Mouse (Mus musculus) CH12.LX (cell line): ENCODE data around the gene Cmc2. TPM values are rescaled to one million over a fixed set of nuclear protein-coding genes. Genes with fewer than 3 reads are reported as not detected.

Source experiments
- DNase-seq: peaks from one replicate; pipeline ENCODE4 v3.0.0-alpha.2; 2013; ENCODE audit errors: extremely low read depth
- H3K27ac ChIP-seq: 2 replicates; pipeline ENCODE4 v1.5.1; 2012; ENCODE audit warnings: low read depth, mild to moderate bottlenecking, control low read depth, moderate library complexity; ENCODE audit not compliant: insufficient read depth
- H3K27me3 ChIP-seq: replicated peaks from 2 replicates; pipeline ENCODE3; 2012; ENCODE audit warnings: inconsistent platforms
- H3K36me3 ChIP-seq, 2 experiments: replicated peaks in 1 of 2; 2 replicates each; pipeline versions ENCODE3 to v1.6.1; 2012; ENCODE audit warnings: inconsistent platforms in 1 of 2, low read length in 1 of 2, mild to moderate bottlenecking in 1 of 2, mixed read lengths in 1 of 2, moderate library complexity in 1 of 2; ENCODE audit not compliant: control insufficient read depth in 1 of 2, insufficient read depth in 1 of 2
- H3K4me1 ChIP-seq, 2 experiments: 2 replicates each; pipeline ENCODE4 v1.6.1; 2012; ENCODE audit warnings: inconsistent platforms in 1 of 2, moderate library complexity in 1 of 2; ENCODE audit not compliant: insufficient read depth in 2 of 2, control insufficient read depth in 1 of 2
- H3K4me2 ChIP-seq: 2 replicates; pipeline ENCODE4 v1.6.1; 2012; ENCODE audit warnings: low read depth, mild to moderate bottlenecking, control low read depth; ENCODE audit not compliant: poor library complexity, insufficient read depth, severe bottlenecking
- H3K4me3 ChIP-seq, 3 experiments: fragments of 150-350 bp in 1 of 3; sonication (generic) in 1 of 3; replicated peaks in 1 of 3; 2 replicates each; pipeline versions ENCODE3 to v1.5.1; 2011 to 2012; ENCODE audit warnings: low read depth in 2 of 3, low read length in 2 of 3, mild to moderate bottlenecking in 2 of 3, moderate library complexity in 2 of 3, control low read depth in 1 of 3, improper control_type of control experiment in 1 of 3, inconsistent platforms in 1 of 3, mixed read lengths in 1 of 3; ENCODE audit not compliant: poor library complexity in 1 of 3
- H3K79me2 ChIP-seq: replicated peaks from 2 replicates; pipeline ENCODE4 v1.6.1; 2012; ENCODE audit warnings: mild to moderate bottlenecking, moderate library complexity; ENCODE audit not compliant: control insufficient read depth, poor library complexity, insufficient read depth, severe bottlenecking; ENCODE audit errors: extremely low read depth
- H3K9ac ChIP-seq: 2 replicates; pipeline ENCODE4 v1.6.1; 2012; ENCODE audit warnings: low read depth, mild to moderate bottlenecking, control low read depth, moderate library complexity; ENCODE audit not compliant: insufficient read depth
- H3K9me3 ChIP-seq: replicated peaks from 2 replicates; pipeline ENCODE3; 2012; ENCODE audit warnings: low read length, inconsistent platforms, mixed read lengths
- CHD2 ChIP-seq: IDR thresholded peaks from 2 replicates; pipeline ENCODE4 v1.6.1; 2011; ENCODE audit warnings: low read length, improper control_type of control experiment
- ELF1 ChIP-seq: IDR thresholded peaks from 2 replicates; pipeline ENCODE4 v1.6.1; 2014; ENCODE audit warnings: low read depth, mild to moderate bottlenecking, inconsistent platforms, low read length, improper control_type of control experiment
- ETS1 ChIP-seq: conservative IDR thresholded peaks from 2 replicates; pipeline ENCODE4 v1.6.1; 2012; ENCODE audit warnings: low read depth, mild to moderate bottlenecking, inconsistent platforms, low read length, improper control_type of control experiment, moderate library complexity
- HCFC1 ChIP-seq: IDR thresholded peaks from 2 replicates; pipeline ENCODE4 v1.6.1; 2012; ENCODE audit warnings: low read depth, mild to moderate bottlenecking, inconsistent platforms, low read length, improper control_type of control experiment
- IRF4 ChIP-seq: IDR thresholded peaks from 2 replicates; pipeline ENCODE4 v1.6.1; 2014; ENCODE audit warnings: low read depth, mild to moderate bottlenecking, inconsistent platforms, low read length, improper control_type of control experiment
- JUN ChIP-seq: IDR thresholded peaks from 2 replicates; pipeline ENCODE4 v1.6.1; 2011; ENCODE audit warnings: low read depth, mild to moderate bottlenecking, low read length, improper control_type of control experiment, moderate library complexity; ENCODE audit not compliant: insufficient read depth
- KAT2A ChIP-seq: IDR thresholded peaks from 2 replicates; pipeline ENCODE4 v1.6.1; 2012; ENCODE audit warnings: low read length, improper control_type of control experiment, inconsistent platforms; ENCODE audit not compliant: insufficient replicate concordance
- MAFK ChIP-seq: IDR thresholded peaks from 2 replicates; pipeline ENCODE4 v1.6.1; 2011; ENCODE audit warnings: low read length, improper control_type of control experiment; ENCODE audit not compliant: insufficient replicate concordance
- MEF2A ChIP-seq: IDR thresholded peaks from 2 replicates; pipeline ENCODE4 v1.6.1; 2014; ENCODE audit warnings: low read depth, mild to moderate bottlenecking, inconsistent platforms, low read length, improper control_type of control experiment, borderline replicate concordance
- MXI1 ChIP-seq: IDR thresholded peaks from 2 replicates; pipeline ENCODE4 v1.6.1; 2011; ENCODE audit warnings: mild to moderate bottlenecking, low read depth, low read length, improper control_type of control experiment
- USF2 ChIP-seq: conservative IDR thresholded peaks from 2 replicates; pipeline ENCODE4 v1.6.1; 2011; ENCODE audit warnings: low read depth, low read length, improper control_type of control experiment
- ZC3H11A ChIP-seq: IDR thresholded peaks from 2 replicates; pipeline ENCODE4 v1.6.1; 2012; ENCODE audit warnings: low read depth, mild to moderate bottlenecking, inconsistent platforms, low read length, improper control_type of control experiment
- ZKSCAN1 ChIP-seq: IDR thresholded peaks from 2 replicates; pipeline ENCODE4 v1.6.1; 2012; ENCODE audit warnings: low read depth, inconsistent platforms, low read length, improper control_type of control experiment, borderline replicate concordance
- ZMIZ1 ChIP-seq: IDR thresholded peaks from 2 replicates; pipeline ENCODE4 v1.6.1; 2012; ENCODE audit warnings: low read depth, mild to moderate bottlenecking, inconsistent platforms, low read length, improper control_type of control experiment
- ZNF384 ChIP-seq: IDR thresholded peaks from 2 replicates; pipeline ENCODE4 v1.6.1; 2012; ENCODE audit warnings: low read depth, low read length, improper control_type of control experiment, inconsistent platforms
- dilution Hi-C: fragments of 300-500 bp; cut with MboI; formaldehyde crosslinking; loops from 2 replicates; pipeline ENCODE4 v1.14.3; 2020; ENCODE audit warnings: low sequenced_read_pairs; ENCODE audit not compliant: extremely low pct_unique_long_range_greater_than_20kb, extremely low pct_ligation_motif_present
- in situ Hi-C: fragments of 300-500 bp; cut with MboI; formaldehyde crosslinking; loops from 3 replicates; pipeline ENCODE4 v1.14.3; 2019; ENCODE audit warnings: low sequenced_read_pairs, low pct_ligation_motif_present, low pct_unique_long_range_greater_than_20kb, mixed read lengths
- polyA plus RNA-seq: library from polyadenylated mRNA; unstranded; fragments of >175 nt; gene quantifications from 2 replicates; pipeline ENCODE4 v1.2.1, GENCODE M21; 2012; ENCODE audit warnings: low read depth; ENCODE audit not compliant: insufficient read length
- total RNA-seq, 2 experiments: library from RNA; depleted of rRNA; stranded (reverse); fragments of 300-350 nt in 1 of 2; fragments of >200 nt in 1 of 2; gene quantifications; 2 replicates each; pipeline ENCODE4 v1.2.3; 2012 to 2014

The Cmc2 gene
- total and polyA plus RNA-seq, 3 experiments = 29.1 to 55.1 (median 39.4) TPM

GRCm38 (mm10) chr8:116842678-116843077 lies 78.6 kb downstream of the Cmc2 start:
- Histone ChIP-seq H3K27me3 (peaks cover 8% of the 10 kb centered on the region), H3K4me2 (no peak overlapping the region), H3K36me3 (no peaks in the 10 kb centered on the region), H3K4me3 (no peak overlapping the region), H3K4me1 (no peaks in the 10 kb centered on the region), H3K79me2 (no peaks in the 10 kb centered on the region), H3K27ac (no peak overlapping the region), H3K9ac (no peak overlapping the region), H3K9me3 (no peaks in the 10 kb centered on the region)
- dilution Hi-C loops (no loop called here), in situ Hi-C loops (no loop called here)
- DNase-seq = no peak
- TF ChIP-seq CHD2 (no peak), ZNF384 (no peak), MXI1 (no peak), KAT2A (no peak), ZC3H11A (no peak), IRF4 (no peak), USF2 (no peak), ELF1 (no peak), MEF2A (no peak), MAFK (no peak), JUN (no peak), ZMIZ1 (no peak), ZKSCAN1 (no peak), ETS1 (no peak), HCFC1 (no peak)

Other genes with a start within 250 kb of the Cmc2 start
- 6.7 and 9.4 TPM in 2 replicates for gene Cdyl2, start 188.5 kb downstream of the Cmc2 start, total RNA-seq (2012; rRNA removed)
- 3.4 and 4.4 TPM in 2 replicates for gene Cdyl2, start 188.5 kb downstream of the Cmc2 start, total RNA-seq (2014; rRNA removed)
- 6.5 and 6.9 TPM in 2 replicates for gene Cdyl2, start 188.5 kb downstream of the Cmc2 start, polyA plus RNA-seq
- 26.3 and 28.1 TPM in 2 replicates for gene Cenpn, start 275 bp upstream of the Cmc2 start, total RNA-seq (2012; rRNA removed)
- 51.3 and 52.0 TPM in 2 replicates for gene Cenpn, start 275 bp upstream of the Cmc2 start, total RNA-seq (2014; rRNA removed)
- 44.1 and 45.6 TPM in 2 replicates for gene Cenpn, start 275 bp upstream of the Cmc2 start, polyA plus RNA-seq
- gene Atmin, start 21.9 kb upstream of the Cmc2 start, total RNA-seq (2012; rRNA removed) = 13.5 and 14.8 TPM in 2 replicates
- gene Atmin, start 21.9 kb upstream of the Cmc2 start, total RNA-seq (2014; rRNA removed) = 9.3 and 9.4 TPM in 2 replicates
- 16.0 and 22.0 TPM in 2 replicates for gene Atmin, start 21.9 kb upstream of the Cmc2 start, polyA plus RNA-seq
- gene 1700030J22Rik, start 57.5 kb upstream of the Cmc2 start, total RNA-seq (2012; rRNA removed) = 0.21 and 0.25 TPM in 2 replicates
- gene 1700030J22Rik, start 57.5 kb upstream of the Cmc2 start, total RNA-seq (2014; rRNA removed) = 0.35 TPM in 1 of 2 replicates, not detected in the other
- gene 1700030J22Rik, start 57.5 kb upstream of the Cmc2 start, polyA plus RNA-seq = 0.46 and 0.64 TPM in 2 replicates
- gene Gcsh, start 72.1 kb upstream of the Cmc2 start, total RNA-seq (2012; rRNA removed) = 31.5 and 45.7 TPM in 2 replicates
- gene Gcsh, start 72.1 kb upstream of the Cmc2 start, total RNA-seq (2014; rRNA removed) = 66.4 and 74.6 TPM in 2 replicates
- 91.7 and 108 TPM in 2 replicates for gene Gcsh, start 72.1 kb upstream of the Cmc2 start, polyA plus RNA-seq
- gene Pkd1l2, start 161.0 kb upstream of the Cmc2 start, total RNA-seq (2012; rRNA removed) = not detected in 2 replicates
- not detected in 2 replicates for gene Pkd1l2, start 161.0 kb upstream of the Cmc2 start, total RNA-seq (2014; rRNA removed)
- 0.06 TPM in 1 of 2 replicates, not detected in the other for gene Pkd1l2, start 161.0 kb upstream of the Cmc2 start, polyA plus RNA-seq
- gene Bco1, start 174.4 kb upstream of the Cmc2 start, total RNA-seq (2012; rRNA removed) = not detected in 2 replicates
- gene Bco1, start 174.4 kb upstream of the Cmc2 start, total RNA-seq (2014; rRNA removed) = not detected in 2 replicates
- gene Bco1, start 174.4 kb upstream of the Cmc2 start, polyA plus RNA-seq = not detected in 2 replicates
- gene Gan, start 236.7 kb upstream of the Cmc2 start, total RNA-seq (2012; rRNA removed) = 2.9 and 3.2 TPM in 2 replicates
- gene Gan, start 236.7 kb upstream of the Cmc2 start, total RNA-seq (2014; rRNA removed) = 1.5 and 1.7 TPM in 2 replicates
- 2.5 and 2.8 TPM in 2 replicates for gene Gan, start 236.7 kb upstream of the Cmc2 start, polyA plus RNA-seq